Mouse (Mus musculus) E14TG2a.4 (cell line): ENCODE data around the gene Fry.

ENCODE experiments used
- H3K27me3 ChIP-seq: 2 replicates; pipeline ENCODE4 v1.6.1; 2014; ENCODE audit warnings: low read length, control low read depth; ENCODE audit not compliant: insufficient read depth
- H3K36me3 ChIP-seq: 2 replicates; pipeline ENCODE4 v1.6.1; 2014; ENCODE audit warnings: low read length, control low read depth; ENCODE audit not compliant: insufficient read depth
- H3K4me1 ChIP-seq: replicated peaks from 2 replicates; pipeline ENCODE4 v1.6.1; 2014; ENCODE audit warnings: low read depth, low read length, control low read depth
- H3K4me3 ChIP-seq: replicated peaks from 2 replicates; pipeline ENCODE4 v1.5.1; 2014; ENCODE audit warnings: mild to moderate bottlenecking, low read length
- H3K9me3 ChIP-seq: 2 replicates; pipeline ENCODE4 v1.6.1; 2014; ENCODE audit warnings: low read length, control low read depth
- CTCF ChIP-seq: conservative IDR thresholded peaks from 2 replicates; pipeline ENCODE4 v1.5.1; 2014; ENCODE audit warnings: low read length
- NANOG ChIP-seq: IDR thresholded peaks from 2 replicates; pipeline ENCODE4 v1.6.1; 2014; ENCODE audit warnings: borderline replicate concordance, low read length, mixed read lengths
- POU5F1 ChIP-seq: IDR thresholded peaks from 2 replicates; pipeline ENCODE4 v1.6.1; 2014; ENCODE audit warnings: low read length, borderline replicate concordance

Fry gene

DNA sequence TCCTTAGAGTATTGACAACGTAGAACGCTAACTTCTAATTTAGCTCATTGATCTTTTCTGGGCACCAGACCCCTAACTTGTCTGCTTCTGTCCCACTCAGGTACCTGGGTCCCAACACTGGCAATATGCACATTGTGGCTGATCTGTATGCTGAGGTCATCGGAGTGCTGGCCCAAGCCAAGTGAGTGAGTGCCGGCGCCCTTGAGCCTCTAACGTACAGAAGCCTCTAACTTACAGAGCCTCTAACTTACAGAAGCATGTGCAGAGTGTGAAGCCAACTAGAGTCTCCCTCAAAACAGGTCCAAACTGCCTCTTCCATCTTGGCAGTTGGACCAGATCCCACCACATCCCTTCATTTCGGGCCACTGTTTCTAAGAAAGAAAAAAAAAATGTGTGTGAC is 227.5 kb downstream of the Fry start:
- TF ChIP-seq CTCF (no peak), NANOG (no peak), POU5F1 (no peak)
- Histone ChIP-seq H3K27me3 (no peaks in the 10 kb centered on the region), H3K36me3 (peaks cover 10% of the 10 kb centered on the region), H3K4me3 (no peak overlapping the region), H3K4me1 (no peaks in the 10 kb centered on the region), H3K9me3 (no peaks in the 10 kb centered on the region)

DNA sequence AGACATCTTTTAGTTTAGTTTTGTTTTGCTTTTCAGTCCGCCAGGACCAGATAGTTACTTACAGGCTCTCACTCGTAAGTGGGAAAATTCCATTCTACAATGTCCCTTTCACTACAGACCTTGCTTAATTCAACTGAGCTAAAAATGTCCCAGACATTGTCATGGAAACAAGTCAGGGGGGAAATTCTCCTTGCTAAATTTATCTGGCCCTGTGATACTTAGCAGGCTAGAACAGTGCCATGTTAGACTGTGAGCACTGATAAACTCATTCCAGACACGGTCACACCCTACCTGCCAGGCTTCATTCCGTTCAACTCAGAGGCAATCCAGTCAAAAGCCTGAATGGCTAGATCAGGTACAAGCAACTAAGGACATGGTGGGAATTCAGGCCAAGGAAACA is 227.9 kb downstream of the Fry start:
- no peaks in the 10 kb centered on the region for H3K4me1 ChIP-seq
- no peak overlapping the region for H3K4me3 ChIP-seq
- H3K36me3 ChIP-seq: peaks cover 10% of the 10 kb centered on the region
- no peaks in the 10 kb centered on the region for H3K9me3 ChIP-seq
- no peak for TF ChIP-seq NANOG
- no peak for TF ChIP-seq CTCF
- no peak for TF ChIP-seq POU5F1
- no peaks in the 10 kb centered on the region for H3K27me3 ChIP-seq

GRCm38 (mm10) chr5:150347845-150348244 is 229.4 kb downstream of the Fry start:
- H3K9me3 ChIP-seq: no peaks in the 10 kb centered on the region
- TF ChIP-seq POU5F1 (no peak), CTCF (peak; percentile 64)
- peaks cover 10% of the 10 kb centered on the region for H3K36me3 ChIP-seq
- no peaks in the 10 kb centered on the region for H3K27me3 ChIP-seq
- no peak overlapping the region for H3K4me3 ChIP-seq
- peaks cover 7% of the 10 kb centered on the region for H3K4me1 ChIP-seq

DNA sequence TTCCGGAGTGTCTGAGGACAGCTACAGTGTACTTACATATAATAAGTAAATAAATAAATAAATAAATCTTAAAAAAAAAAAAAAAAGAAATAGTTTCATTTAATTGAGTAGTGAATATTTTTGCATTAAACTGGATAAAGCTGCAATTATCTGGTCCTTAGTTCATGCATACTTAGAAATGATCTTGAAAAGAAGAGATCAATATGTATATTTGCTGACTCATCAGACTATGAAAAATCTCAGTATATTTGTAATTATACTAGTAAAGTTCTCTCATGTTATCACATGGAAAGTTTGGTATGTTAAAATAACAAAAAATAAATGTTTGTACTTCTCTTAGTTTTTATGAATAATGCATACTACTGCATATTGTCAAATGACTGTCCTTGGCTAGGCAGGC is 229.9 kb downstream of the Fry start:
- TF ChIP-seq POU5F1: no peak
- no peak for TF ChIP-seq CTCF
- no peak for TF ChIP-seq NANOG
- H3K36me3 ChIP-seq: peaks cover 10% of the 10 kb centered on the region
- peaks cover 7% of the 10 kb centered on the region for H3K4me1 ChIP-seq
- no peaks in the 10 kb centered on the region for H3K27me3 ChIP-seq
- no peaks in the 10 kb centered on the region for H3K9me3 ChIP-seq
- no peak overlapping the region for H3K4me3 ChIP-seq

DNA sequence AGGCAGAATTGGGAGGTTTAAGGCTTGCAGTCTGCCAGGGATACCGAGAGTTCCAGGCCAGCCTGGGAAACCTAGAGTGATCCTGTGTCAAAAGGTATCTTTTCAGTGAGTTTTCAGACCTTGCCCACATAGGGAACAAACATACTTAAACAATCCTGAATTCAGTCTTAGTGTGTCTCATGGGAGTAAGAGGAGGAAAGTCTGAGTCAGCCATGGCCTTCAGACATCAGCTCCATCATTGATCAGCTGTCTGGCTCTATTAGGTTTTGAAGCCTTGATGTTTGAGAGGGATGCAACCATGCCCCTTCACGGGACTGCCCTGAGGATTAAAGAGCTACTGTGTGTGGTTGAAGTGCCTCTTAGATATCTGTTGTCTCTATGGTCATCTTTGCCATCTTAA is 232.7 kb downstream of the Fry start:
- H3K9me3 ChIP-seq: no peaks in the 10 kb centered on the region
- H3K4me1 ChIP-seq: peaks cover 7% of the 10 kb centered on the region
- TF ChIP-seq NANOG (no peak), CTCF (no peak), POU5F1 (no peak)
- no peaks in the 10 kb centered on the region for H3K27me3 ChIP-seq
- no peak overlapping the region for H3K4me3 ChIP-seq
- peaks cover 23% of the 10 kb centered on the region for H3K36me3 ChIP-seq

DNA sequence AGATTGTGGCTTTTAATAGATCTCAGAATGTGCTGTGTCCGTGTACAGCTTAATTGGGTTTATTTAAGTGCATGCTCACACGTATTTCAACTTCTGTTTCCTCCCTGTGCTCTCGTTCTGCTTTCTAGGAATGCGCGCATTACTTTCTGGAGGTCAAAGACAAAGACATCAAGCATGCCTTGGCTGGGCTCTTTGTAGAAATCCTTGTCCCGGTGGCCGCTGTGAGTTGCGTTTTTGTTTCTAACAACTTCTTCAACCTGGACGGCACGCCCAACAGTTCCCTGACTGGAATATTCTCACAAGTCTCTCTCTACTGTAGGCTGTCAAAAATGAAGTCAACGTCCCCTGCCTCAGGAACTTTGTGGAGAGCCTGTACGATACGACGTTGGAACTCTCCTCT is 240.2 kb downstream of the Fry start:
- no peaks in the 10 kb centered on the region for H3K27me3 ChIP-seq
- no peak for TF ChIP-seq CTCF
- TF ChIP-seq NANOG: no peak
- no peak for TF ChIP-seq POU5F1
- H3K4me1 ChIP-seq: no peaks in the 10 kb centered on the region
- H3K36me3 ChIP-seq: peaks cover 30% of the 10 kb centered on the region
- no peak overlapping the region for H3K4me3 ChIP-seq
- no peaks in the 10 kb centered on the region for H3K9me3 ChIP-seq

- H3K27me3 ChIP-seq: no peaks in the 10 kb centered on the region
- 0 out of 2 replicates have a peak, but pooled peaks cover 3% of the 10 kb centered on the region for H3K9me3 ChIP-seq
- peaks cover 14% of the 10 kb centered on the region for H3K36me3 ChIP-seq
- no peaks in the 10 kb centered on the region for H3K4me1 ChIP-seq
- TF ChIP-seq POU5F1 (no peak), NANOG (no peak), CTCF (no peak)
- H3K4me3 ChIP-seq: no peak overlapping the region
Measured at GRCm38 (mm10) chr5:150362241-150362640, 243.8 kb downstream of the Fry start.

GRCm38 (mm10) chr5:150364621-150365020 is 246.2 kb downstream of the Fry start:
- Histone ChIP-seq H3K4me1 (no peaks in the 10 kb centered on the region), H3K4me3 (no peak overlapping the region), H3K9me3 (0 out of 2 replicates have a peak, but pooled peaks cover 3% of the 10 kb centered on the region), H3K36me3 (peaks cover 3% of the 10 kb centered on the region; the same call in 1 of the 2 replicates), H3K27me3 (no peaks in the 10 kb centered on the region)
- TF ChIP-seq POU5F1: no peak
- TF ChIP-seq NANOG: no peak
- TF ChIP-seq CTCF: no peak

- Histone ChIP-seq H3K4me1 (no peaks in the 10 kb centered on the region), H3K9me3 (0 out of 2 replicates have a peak, but pooled peaks cover 3% of the 10 kb centered on the region), H3K27me3 (no peaks in the 10 kb centered on the region), H3K36me3 (no peaks in the 10 kb centered on the region), H3K4me3 (0 out of 2 replicates have a peak overlapping the region, but pooled peaks have one; percentile 35)
- TF ChIP-seq CTCF (peak; percentile 53), NANOG (no peak)
Measured at GRCm38 (mm10) chr5:150367027-150367426, 248.6 kb downstream of the Fry start.
